Mouse (Mus musculus) bone marrow, adult 2 months (tissue): ENCODE results near the gene Cped1. TPM values are rescaled to one million over a fixed set of nuclear protein-coding genes. Genes with fewer than 3 reads are reported as not detected.

ENCODE experiments used
- H3K27ac ChIP-seq: fragments of 200-500 bp; 2 replicates; pipeline ENCODE4 v1.5.1; 2012; ENCODE audit warnings: low read depth, mild to moderate bottlenecking, control low read depth, inconsistent platforms, low read length; ENCODE audit not compliant: control insufficient read depth, poor library complexity, insufficient read depth
- H3K4me1 ChIP-seq: fragments of 200-500 bp; 2 replicates; pipeline ENCODE4 v1.6.1; 2011; ENCODE audit warnings: low read length; ENCODE audit not compliant: control insufficient read depth, insufficient read depth
- H3K4me3 ChIP-seq: fragments of 200-500 bp; replicated peaks from 2 replicates; pipeline ENCODE3; 2011; ENCODE audit warnings: mild to moderate bottlenecking, low read depth, low read length, control low read depth; ENCODE audit not compliant: control insufficient read depth
- CTCF ChIP-seq: fragments of 200-500 bp; IDR thresholded peaks from 2 replicates; pipeline ENCODE4 v1.5.1; 2011; ENCODE audit warnings: low read length, control low read depth; ENCODE audit not compliant: control insufficient read depth, insufficient read depth
- POLR2A ChIP-seq: fragments of 200-500 bp; IDR thresholded peaks from 2 replicates; pipeline ENCODE4 v1.6.1; 2011; ENCODE audit warnings: low read depth, mild to moderate bottlenecking, control low read depth, low read length, borderline replicate concordance; ENCODE audit not compliant: control insufficient read depth
- whole genome bisulfite sequencing: fragments of 180-500 bp; shearing (Covaris S2); methylation state at CpG from one replicate; pipeline ENCODE4 v1.1.7; 2018; 5-methylcytosine and 5-hydroxymethylcytosine counted together
- polyA plus RNA-seq: library from polyadenylated mRNA; stranded (reverse); fragments of >200 nt; gene quantifications from 2 replicates; pipeline ENCODE4 v1.2.4, GENCODE M21; 2011; ENCODE audit warnings: low replicate concordance; ENCODE audit not compliant: missing spikeins, insufficient read depth, insufficient read length

Gene Cped1
- polyA plus RNA-seq: 2.7 and 5.3 TPM in 2 replicates

DNA sequence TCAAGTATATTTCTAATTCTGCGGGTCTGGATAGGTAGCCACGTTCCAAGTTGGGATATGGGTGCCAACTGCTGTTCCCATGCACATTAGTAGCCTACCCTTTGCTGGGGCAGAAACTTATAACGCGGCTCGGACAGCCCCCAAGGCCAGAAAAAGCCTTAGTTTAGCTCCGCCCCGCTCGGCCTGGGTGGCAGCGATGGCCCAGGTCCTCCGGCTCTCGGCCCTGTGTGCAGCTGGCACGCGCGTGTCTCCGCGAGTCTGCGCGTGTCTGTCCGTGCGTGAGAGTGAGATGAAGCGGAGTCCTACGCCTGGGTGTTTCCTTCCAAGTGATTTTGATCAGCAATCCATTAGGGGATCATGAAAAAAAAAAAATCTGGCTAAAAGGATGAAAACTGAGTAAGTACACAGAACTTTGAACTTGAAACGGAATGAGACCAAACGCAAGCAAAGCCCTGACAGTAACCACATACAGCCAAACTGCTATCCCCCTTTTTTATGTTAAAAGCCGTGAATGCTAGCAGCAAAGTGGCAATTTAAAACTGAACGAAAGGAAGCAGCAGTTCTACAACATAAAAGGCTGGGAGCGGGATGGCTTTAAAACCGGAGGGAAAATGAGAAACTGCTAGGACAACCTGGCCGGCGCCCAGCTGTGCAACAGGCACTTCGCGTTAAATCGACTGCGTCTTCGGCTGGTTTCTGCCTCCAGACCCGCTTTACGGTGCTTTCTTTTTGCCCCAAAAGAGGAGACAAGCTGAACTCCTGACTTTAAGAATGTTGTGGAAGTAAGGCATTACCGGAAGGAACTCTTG is at the start of gene Cped1:
TSS of gene Cped1 (plus strand) at position 185 of the 809 bp plus-strand sequence.
- no peaks in the 10 kb centered on the region; the same call in 1 of the 2 replicates for H3K4me1 ChIP-seq
- TF ChIP-seq POLR2A (0 out of 2 replicates have a peak, but pooled peaks have one; percentile 14), CTCF (no peak)
- peak within 1 kb of the TSS; percentile 58 for H3K4me3 ChIP-seq
- WGBS: under 1% methylated on average over 38 of the region's 38 CpGs
- no peak within 1 kb of the TSS for H3K27ac ChIP-seq

DNA sequence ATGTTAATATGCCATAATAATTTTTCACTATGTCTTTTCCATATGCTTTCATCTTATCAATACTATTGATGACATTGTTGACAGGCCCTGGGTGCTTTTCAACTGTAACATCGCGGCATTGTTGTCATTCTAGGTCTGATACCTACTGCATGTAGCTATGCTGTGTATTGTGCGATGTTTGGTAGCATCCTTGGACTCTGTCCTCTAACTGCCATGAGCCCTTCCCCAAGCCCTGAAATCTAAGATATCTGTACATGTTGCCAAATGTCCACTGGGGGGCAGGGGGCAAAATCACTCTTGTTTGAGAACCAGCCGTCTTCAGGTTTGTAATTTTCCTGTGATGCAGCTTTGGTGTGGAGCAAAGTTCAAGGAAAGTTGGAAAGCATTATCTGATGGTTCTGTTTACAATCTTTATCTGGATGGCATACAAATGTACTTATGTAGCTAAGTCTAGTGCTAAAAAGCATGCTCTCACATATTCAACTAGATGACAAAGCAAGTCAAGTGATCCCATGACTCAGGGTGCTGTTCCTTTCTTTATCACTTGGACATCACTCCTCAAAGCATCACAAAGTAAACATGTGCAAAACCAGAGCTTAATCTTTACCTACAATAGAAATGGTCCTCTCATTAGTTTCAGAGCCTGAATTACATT is 47.6 kb upstream of the Cped1 start:
- H3K4me3 ChIP-seq: no peak overlapping the region
- WGBS: 77% methylated on average over 4 of the region's 4 CpGs
- TF ChIP-seq POLR2A (no peak), CTCF (no peak)
- no peak overlapping the region for H3K27ac ChIP-seq
- no peaks in the 10 kb centered on the region for H3K4me1 ChIP-seq

DNA sequence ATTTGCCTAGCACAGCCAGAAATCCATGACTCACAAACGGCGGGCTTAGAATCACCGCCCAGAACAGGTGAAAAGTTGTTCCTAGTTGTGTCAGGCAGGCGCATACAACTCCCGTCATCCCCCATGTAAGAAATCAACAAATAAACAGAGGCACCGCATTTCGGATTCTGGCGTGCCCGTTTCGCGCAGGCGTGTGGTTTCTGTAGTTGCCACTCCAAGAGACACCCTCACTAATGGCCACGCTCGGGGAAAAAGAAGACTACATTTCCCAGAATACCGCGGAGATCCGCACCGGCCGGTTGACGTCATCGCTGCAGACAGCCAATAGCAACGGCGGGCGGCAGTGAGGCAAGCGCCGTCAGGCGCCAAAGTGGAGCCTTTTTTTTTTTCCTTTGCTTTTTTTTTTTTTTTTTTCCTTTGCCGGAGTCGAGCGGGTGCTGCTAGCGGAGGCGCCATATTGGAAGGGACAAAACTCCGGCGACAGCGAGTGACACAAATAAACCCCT is 36.4 kb upstream of the Cped1 start, which contains the start of gene Ing3:
TSS of gene Ing3 (plus strand) at position 346 of the 506 bp plus-strand sequence.
- Histone ChIP-seq H3K4me1 (no peaks in the 10 kb centered on the region), H3K27ac (peak within 1 kb of the TSS; percentile 99), H3K4me3 (peak within 1 kb of the TSS; percentile 74)
- TF ChIP-seq CTCF (no peak), POLR2A (no peak)
- under 1% methylated on average over 35 of the region's 35 CpGs for WGBS

DNA sequence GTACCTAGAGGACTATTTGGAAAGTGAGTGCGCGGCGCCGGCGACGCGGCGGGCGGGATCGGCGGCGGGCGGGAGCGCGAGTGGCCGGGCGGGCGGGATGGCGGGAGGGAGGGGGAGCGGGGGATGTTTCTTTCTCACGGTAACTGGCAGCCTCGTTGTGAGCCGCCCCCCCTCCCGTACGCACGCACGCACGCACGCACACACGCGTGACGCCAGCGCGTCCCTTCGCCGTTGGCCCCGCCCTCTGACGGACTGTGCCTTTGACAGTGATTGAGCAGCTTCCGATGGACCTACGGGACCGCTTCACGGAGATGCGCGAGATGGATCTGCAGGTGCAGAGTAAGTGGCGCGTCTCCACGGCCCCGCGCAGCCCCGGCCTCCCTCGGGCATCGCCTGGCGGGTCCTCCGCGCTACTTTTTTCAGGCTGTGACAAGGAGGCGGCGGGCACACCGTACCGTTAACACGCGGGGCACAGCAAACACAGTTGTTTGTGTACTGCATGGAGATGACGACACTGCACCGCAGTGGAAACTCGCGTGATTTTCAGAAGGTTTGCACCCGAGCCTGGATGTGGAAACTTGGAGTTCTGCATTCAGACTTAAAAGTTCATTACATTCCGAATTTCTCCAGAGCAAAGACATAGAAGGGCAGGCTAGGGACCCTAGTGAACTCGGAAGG is 35.8 kb upstream of the Cped1 start:
- H3K4me3 ChIP-seq: peak overlapping the region; percentile 74
- H3K4me1 ChIP-seq: no peaks in the 10 kb centered on the region
- TF ChIP-seq CTCF (no peak), POLR2A (peak; percentile 68)
- peak overlapping the region; percentile 99 for H3K27ac ChIP-seq
- WGBS: under 1% methylated on average over 68 of the region's 68 CpGs

DNA sequence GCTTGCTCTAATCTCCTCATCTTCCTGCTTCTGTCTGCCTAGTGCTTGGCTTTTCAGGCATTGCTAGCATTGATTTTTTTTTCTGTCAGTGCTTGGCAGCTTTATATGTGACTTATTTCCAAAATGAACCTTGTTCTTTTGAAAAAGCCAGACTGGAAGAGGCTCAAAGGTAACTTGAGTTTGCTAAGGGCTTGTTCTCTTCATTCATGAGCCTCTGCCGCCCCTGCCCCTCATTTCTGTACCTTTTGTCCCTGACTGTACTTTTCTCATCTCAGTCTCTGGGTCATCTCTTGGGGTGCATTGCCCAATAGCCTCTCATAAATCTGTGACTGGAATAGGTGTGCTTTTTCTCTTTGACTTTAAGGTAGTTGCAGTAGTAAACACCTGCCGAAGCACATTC is 35.0 kb upstream of the Cped1 start:
- no peak overlapping the region for H3K4me3 ChIP-seq
- TF ChIP-seq POLR2A (no peak), CTCF (no peak)
- H3K27ac ChIP-seq: no peak overlapping the region; the same call in 1 of the 2 replicates
- WGBS: 93% methylated on average over 2 of the region's 2 CpGs
- H3K4me1 ChIP-seq: no peaks in the 10 kb centered on the region

DNA sequence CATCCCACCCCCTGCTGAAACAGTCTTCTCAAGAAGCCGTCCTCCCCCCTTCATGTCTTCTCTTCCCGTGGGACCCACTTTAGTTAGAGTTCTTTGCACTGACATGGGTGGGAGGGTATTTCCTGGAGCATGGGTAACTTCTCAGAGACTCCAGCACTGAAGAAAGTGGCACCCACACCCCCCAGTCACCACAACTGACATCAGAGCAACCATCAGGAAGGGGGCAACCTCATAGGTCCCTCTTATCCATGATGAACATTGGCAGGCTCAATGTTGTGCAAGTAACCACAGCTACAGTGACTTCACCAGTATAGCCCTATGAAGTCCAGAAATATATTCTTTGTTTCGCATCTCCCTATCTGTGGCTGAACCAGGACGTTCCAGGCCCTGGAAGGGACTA is 30.2 kb upstream of the Cped1 start:
- Histone ChIP-seq H3K4me1 (peaks cover 7% of the 10 kb centered on the region), H3K27ac (peak overlapping the region; percentile 30), H3K4me3 (no peak overlapping the region)
- TF ChIP-seq POLR2A: no peak
- no peak for TF ChIP-seq CTCF
- 38% methylated on average over 4 of the region's 4 CpGs for WGBS

DNA sequence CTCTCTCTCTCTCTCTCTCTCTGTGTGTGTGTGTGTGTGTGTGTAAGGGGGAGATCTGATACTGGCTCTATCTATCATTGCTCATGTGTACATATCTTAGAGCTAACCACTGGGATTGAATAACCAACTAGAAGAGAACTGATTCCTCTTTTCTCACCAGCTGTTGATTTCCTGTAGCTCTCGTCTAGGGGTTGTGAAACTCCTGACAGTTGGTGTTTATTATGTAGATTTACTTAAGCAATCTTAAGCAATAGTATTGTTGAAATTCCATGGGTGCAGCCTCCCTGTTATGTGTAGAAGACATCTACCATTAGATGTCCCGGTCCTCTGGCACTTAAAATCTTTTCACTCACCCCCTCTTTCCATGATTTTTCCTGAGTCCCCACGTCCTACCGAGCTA is 26.8 kb upstream of the Cped1 start:
- H3K4me3 ChIP-seq: no peak overlapping the region
- H3K4me1 ChIP-seq: peaks cover 7% of the 10 kb centered on the region
- H3K27ac ChIP-seq: peak overlapping the region; percentile 76
- WGBS: 42% methylated on average over 4 of the region's 4 CpGs
- no peak for TF ChIP-seq POLR2A
- no peak for TF ChIP-seq CTCF
